Mouse (Mus musculus) WW6 (cell line): ENCODE data around the gene Eci3.

ENCODE experiments used
- DNase-seq: peaks from one replicate; pipeline ENCODE4 v3.0.0-alpha.2; 2013; ENCODE audit warnings: low read depth, low spot score

Gene Eci3

DNA sequence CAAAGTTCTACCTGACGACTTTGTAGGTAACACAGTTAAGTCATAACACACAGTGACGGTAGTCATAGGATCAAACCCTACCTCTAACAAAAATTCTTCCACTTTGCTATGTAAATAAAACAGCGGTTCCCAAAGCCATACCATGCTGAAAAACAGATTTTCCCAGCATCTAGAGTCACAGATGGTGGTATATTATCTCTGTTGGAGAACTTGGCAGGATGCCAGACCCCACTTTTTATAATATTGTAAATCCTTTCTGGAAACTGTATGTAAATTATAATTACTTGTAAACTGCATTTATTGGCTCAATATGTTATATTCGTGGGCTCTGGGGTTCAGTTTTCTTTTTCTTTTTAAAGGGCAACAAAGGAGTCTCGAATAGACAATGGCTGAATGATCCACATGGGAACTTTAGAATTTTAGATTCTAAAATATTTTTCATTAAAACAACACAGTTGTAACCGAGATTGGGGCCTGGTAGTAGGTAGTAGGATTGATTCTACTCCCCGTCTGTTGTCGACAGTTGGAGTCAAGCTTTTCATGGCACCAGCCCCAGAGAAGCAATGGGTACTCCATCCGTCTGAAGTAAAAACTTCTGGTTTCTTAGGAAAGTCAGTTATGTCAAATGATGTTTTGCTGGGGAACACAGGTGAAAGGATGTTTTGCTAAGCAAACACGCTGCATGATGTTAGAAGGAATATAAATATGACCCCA is 28.5 kb downstream of the Eci3 start:
- DNase-seq, result no peak

GRCm38 (mm10) chr13:34924210-34924609 is 39.4 kb downstream of the Eci3 start, which contains the start of the genes Fam217a and 4933417A18Rik:
TSS of gene Fam217a (minus strand) at chr13:34924310.
TSS of gene 4933417A18Rik (plus strand) at chr13:34924409.
- DNase-seq, result no peak

GRCm38 (mm10) chr13:34916520-34917167 is 47.0 kb downstream of the Eci3 start:
- no peak for DNase-seq

DNA sequence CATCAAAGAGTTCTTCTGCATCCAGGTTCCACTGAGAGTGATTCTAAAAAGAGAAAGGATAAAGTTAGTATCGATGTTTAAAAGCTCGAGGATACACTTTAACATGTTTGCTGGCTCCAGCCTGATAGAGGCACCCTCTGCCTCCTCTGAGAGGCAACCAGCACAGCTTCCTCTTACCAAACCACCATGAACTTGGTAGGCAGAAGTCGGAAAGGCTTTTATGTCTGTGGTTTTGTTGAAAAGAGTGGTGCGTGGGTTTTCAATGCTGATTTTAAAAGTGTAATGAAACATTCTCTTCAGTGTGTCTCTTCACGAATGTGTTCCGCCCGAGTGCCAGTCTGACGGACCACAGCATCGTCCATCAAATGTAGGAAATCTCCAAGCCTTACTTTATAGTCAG is 49.0 kb downstream of the Eci3 start:
- DNase-seq, result no peak
